Mouse (Mus musculus) spleen, adult 10 weeks (tissue): ENCODE results near the gene Rabep2. TPM values are rescaled to one million over a fixed set of nuclear protein-coding genes. Genes with fewer than 3 reads are reported as not detected.

Experiments
- polyA plus RNA-seq: library from polyadenylated mRNA; stranded (reverse); fragments of 350-450 nt; fragmentation: Illumina TruSeq; extraction: RNeasy Lipid Tissue Mini Kit (QIAGEN cat#74804); gene quantifications from one replicate; pipeline ENCODE4 v1.2.3, GENCODE M21; 2015; ENCODE audit warnings: low replicate concordance; ENCODE audit not compliant: insufficient read depth

Gene Rabep2
- polyA plus RNA-seq, result 15.8 TPM

GRCm38 (mm10) chr7:126428631-126429502 lies at the start of gene Rabep2:
Gene Rabep2, plus strand, starts transcription at chr7:126428759.

GRCm38 (mm10) chr7:126396298-126397119 lies 32.0 kb upstream of the Rabep2 start, which contains the start of gene Nfatc2ip:
Gene Nfatc2ip, minus strand, starts transcription at chr7:126396737.

GRCm38 (mm10) chr7:126414725-126415124 lies 13.8 kb upstream of the Rabep2 start, which contains the start of gene Cd19:
Gene Cd19, minus strand, starts transcription at chr7:126414889.

GRCm38 (mm10) chr7:126463004-126463403 lies 34.4 kb downstream of the Rabep2 start, which contains the start of gene Atp2a1:
Gene Atp2a1, minus strand, starts transcription at chr7:126463108.

GRCm38 (mm10) chr7:126474993-126475581 lies 46.5 kb downstream of the Rabep2 start, which contains the start of gene Sh2b1:
Gene Sh2b1, minus strand, starts transcription at chr7:126475424.

GRCm38 (mm10) chr7:126487052-126487483 lies 58.5 kb downstream of the Rabep2 start, which contains the start of gene Tufm:
Gene Tufm, plus strand, starts transcription at chr7:126487361.

Other genes starting within 250 kb of the Rabep2 start
- 75.3 TPM for gene Xpo6, start 228.3 kb upstream of the Rabep2 start, polyA plus RNA-seq
- 35.6 TPM for gene Sbk1, start 156.1 kb upstream of the Rabep2 start, polyA plus RNA-seq
- 72.7 TPM for gene Lat, start 59.2 kb upstream of the Rabep2 start, polyA plus RNA-seq
- 18.3 TPM for gene Spns1, start 51.3 kb upstream of the Rabep2 start, polyA plus RNA-seq
- gene Nfatc2ip, start 32.0 kb upstream of the Rabep2 start, polyA plus RNA-seq, result 27.6 TPM
- gene Cd19, start 13.9 kb upstream of the Rabep2 start, polyA plus RNA-seq, result 712 TPM
- gene Atp2a1, start 34.3 kb downstream of the Rabep2 start, polyA plus RNA-seq, result 0.51 TPM
- gene Sh2b1, start 46.7 kb downstream of the Rabep2 start, polyA plus RNA-seq, result 30.3 TPM
- gene Tufm, start 58.6 kb downstream of the Rabep2 start, polyA plus RNA-seq, result 42.6 TPM
- gene Atxn2l, start 74.7 kb downstream of the Rabep2 start, polyA plus RNA-seq, result 188 TPM
- 205 TPM for gene Eif3c, start 137.7 kb downstream of the Rabep2 start, polyA plus RNA-seq
- gene Apobr, start 156.2 kb downstream of the Rabep2 start, polyA plus RNA-seq, result 18.4 TPM
- gene Cln3, start 157.1 kb downstream of the Rabep2 start, polyA plus RNA-seq, result 40.6 TPM
- gene Il27, start 166.2 kb downstream of the Rabep2 start, polyA plus RNA-seq, result 0.33 TPM
- 26.0 TPM for gene Nupr1, start 202.1 kb downstream of the Rabep2 start, polyA plus RNA-seq
- 30.5 TPM for gene Sgf29, start 220.6 kb downstream of the Rabep2 start, polyA plus RNA-seq
- 38.4 TPM for gene Sult1a1, start 247.7 kb downstream of the Rabep2 start, polyA plus RNA-seq